Mouse (Mus musculus) lung, adult 2 months (tissue): ENCODE results near the gene Lrrc28.

ENCODE experiments used
- CTCF ChIP-seq: fragments of 200-500 bp; IDR thresholded peaks from 2 replicates; pipeline ENCODE4 v1.5.1; 2011; ENCODE audit warnings: mild to moderate bottlenecking, low read length, control low read depth; ENCODE audit not compliant: insufficient read depth
- POLR2A ChIP-seq: fragments of 200-500 bp; IDR thresholded peaks from 2 replicates; pipeline ENCODE4 v1.6.1; 2011; ENCODE audit warnings: low read depth, mild to moderate bottlenecking, control low read depth, low read length, borderline replicate concordance; ENCODE audit errors: extremely low read depth

DNA sequence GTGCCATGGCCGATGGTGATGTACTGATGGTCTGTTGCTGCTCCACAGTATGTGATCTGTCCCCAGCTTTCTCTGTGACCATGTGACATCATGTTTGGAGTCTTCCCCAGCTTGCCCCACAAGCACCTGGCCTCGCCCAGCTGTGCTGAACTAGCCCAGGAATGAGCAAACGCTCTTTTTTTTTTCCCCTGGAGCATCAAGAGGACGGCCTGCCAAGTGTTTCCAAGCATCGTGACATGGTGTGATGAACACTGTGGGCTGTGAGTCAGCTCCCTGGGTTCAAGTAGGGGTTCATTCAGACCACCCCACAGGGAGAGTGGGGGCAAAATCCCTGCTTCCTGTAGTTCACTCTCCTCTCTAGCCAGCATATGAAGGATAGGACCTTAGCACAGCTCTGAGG is 28.6 kb upstream of the Lrrc28 start:
- TF ChIP-seq POLR2A (no peak), CTCF (no peak)
